Mouse (Mus musculus) liver, postnatal 0 days (tissue): ENCODE measurements at regions not wholly inside any gene's neighbourhood (a gene's known extent, or its start where the extent isn't known, plus 50 kb on each side); places are given as distances from the start of the nearest gene placed in this dataset.
A peak's percentile ranks its signal among the peaks of the same experiment; 100 is the strongest.

ENCODE experiments used
- ATAC-seq: fragments of 200-750 bp; cut with Nextera tagmentation; 2 replicates; pipeline ENCODE4 v1.8.0; 2017; ENCODE audit warnings: mild to moderate bottlenecking, moderate library complexity
- DNase-seq: peaks from one replicate; pipeline ENCODE4 v3.0.0-alpha.2; 2016
- H3K27ac ChIP-seq: fragments of 300-500 bp; sonication (generic); 2 replicates; pipeline ENCODE4 v1.5.1; 2014; ENCODE audit warnings: antibody characterized with exemption, moderate library complexity, mild to moderate bottlenecking, low read depth
- H3K27me3 ChIP-seq: fragments of 300-500 bp; sonication (generic); 2 replicates; pipeline ENCODE4 v1.6.1; 2014; ENCODE audit warnings: low read length, control low read depth, mixed read lengths; ENCODE audit not compliant: insufficient read depth
- H3K36me3 ChIP-seq: fragments of 300-500 bp; sonication (generic); replicated peaks from 2 replicates; pipeline ENCODE4 v1.6.1; 2014; ENCODE audit warnings: mild to moderate bottlenecking, control low read depth, low read length, moderate library complexity, mixed read lengths; ENCODE audit not compliant: insufficient read depth
- H3K4me1 ChIP-seq: fragments of 300-500 bp; sonication (generic); 2 replicates; pipeline ENCODE4 v1.6.1; 2014; ENCODE audit warnings: antibody characterized with exemption, mild to moderate bottlenecking, control low read depth; ENCODE audit not compliant: insufficient read depth
- H3K4me2 ChIP-seq: fragments of 300-500 bp; sonication (generic); 2 replicates; pipeline ENCODE4 v1.6.1; 2014; ENCODE audit warnings: low read depth, mild to moderate bottlenecking, low read length, moderate library complexity, mixed read lengths
- H3K4me3 ChIP-seq: fragments of 300-500 bp; sonication (generic); 2 replicates; pipeline ENCODE4 v1.5.1; 2014; ENCODE audit warnings: low read depth, low read length
- H3K9ac ChIP-seq: fragments of 300-500 bp; sonication (generic); replicated peaks from 2 replicates; pipeline ENCODE4 v1.6.1; 2014; ENCODE audit warnings: mild to moderate bottlenecking, moderate library complexity
- H3K9me3 ChIP-seq: fragments of 300-500 bp; sonication (generic); 2 replicates; pipeline ENCODE4 v1.6.1; 2016; ENCODE audit warnings: mild to moderate bottlenecking, control low read depth, low read length, mixed read lengths
- CTCF ChIP-seq: sonication (generic); IDR thresholded peaks from 2 replicates; pipeline ENCODE4 v1.5.1; 2016; ENCODE audit warnings: antibody characterized with exemption, low read depth
- EP300 ChIP-seq: IDR thresholded peaks from 2 replicates; pipeline ENCODE4 v1.6.1; 2016; ENCODE audit warnings: antibody characterized with exemption, low read depth, mild to moderate bottlenecking
- WGBS: fragments of 180-500 bp; shearing (Covaris S2); extraction: QIAGEN DNeasy Blood & Tissue Kit; methylation state at CpG from one replicate; pipeline ENCODE4 v1.1.7; 2014; ENCODE audit not compliant: insufficient replicate concordance; 5-methylcytosine and 5-hydroxymethylcytosine counted together

DNA sequence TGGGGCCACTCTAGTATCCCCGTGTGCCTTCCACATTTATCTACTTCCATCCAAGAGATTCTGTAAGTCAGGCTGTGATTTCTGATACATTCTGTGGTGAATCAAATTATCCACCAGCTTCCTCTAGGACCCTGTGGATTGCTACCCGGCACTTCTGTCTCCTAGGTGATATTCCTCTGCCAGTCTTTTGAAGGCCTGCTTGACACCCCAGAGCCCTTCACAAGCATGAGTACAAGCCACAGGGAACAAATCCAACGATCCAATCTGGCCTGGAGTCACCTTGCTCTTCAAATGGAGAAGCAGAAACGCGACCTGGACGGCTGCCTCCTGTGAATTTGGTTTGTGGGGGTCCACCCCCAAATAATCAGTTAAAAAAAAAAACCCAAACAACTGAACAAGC is 59.1 kb upstream of the Stx16 start:
- TF ChIP-seq EP300 (no peak), CTCF (no peak)
- H3K27ac ChIP-seq = no peak overlapping the region
- no peak overlapping the region for H3K9ac ChIP-seq
- H3K36me3 ChIP-seq = no peaks in the 10 kb centered on the region
- DNase-seq = no peak
- peaks cover 11% of the 10 kb centered on the region for H3K4me1 ChIP-seq
- no peak overlapping the region for H3K4me2 ChIP-seq
- 76% methylated on average over 6 of the region's 6 CpGs for WGBS
- no peaks in the 10 kb centered on the region for H3K9me3 ChIP-seq
- H3K27me3 ChIP-seq = no peaks in the 10 kb centered on the region
- no peak overlapping the region for H3K4me3 ChIP-seq
- ATAC-seq = no peak

DNA sequence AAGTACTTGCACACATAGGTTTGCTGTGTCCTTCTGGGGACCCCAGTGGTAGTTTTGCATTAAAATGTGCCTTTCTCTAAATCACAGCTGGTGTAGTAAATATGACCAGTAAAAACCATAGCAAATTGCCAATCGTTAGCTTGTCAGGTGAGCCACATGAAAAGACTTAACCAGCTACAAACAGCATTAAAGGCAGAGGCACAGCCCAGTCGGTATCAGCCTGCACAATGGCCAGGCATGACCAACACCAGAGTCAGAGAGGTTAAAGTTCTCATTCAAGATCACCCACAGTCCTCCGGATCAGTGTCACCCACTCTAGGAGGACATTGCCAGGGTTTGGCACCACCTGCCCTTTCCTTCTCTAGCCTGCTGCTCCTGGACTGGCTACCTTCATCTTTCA is 58.5 kb upstream of the Stx16 start:
- Histone ChIP-seq H3K4me1 (peaks cover 11% of the 10 kb centered on the region), H3K27ac (peak overlapping the region; percentile 44; the same call in 1 of the 2 replicates), H3K4me2 (no peak overlapping the region; the same call in 1 of the 2 replicates), H3K27me3 (no peaks in the 10 kb centered on the region), H3K9ac (no peak overlapping the region), H3K9me3 (no peaks in the 10 kb centered on the region), H3K4me3 (no peak overlapping the region), H3K36me3 (no peaks in the 10 kb centered on the region)
- no peak for TF ChIP-seq EP300
- TF ChIP-seq CTCF = no peak
- ATAC-seq (peak; percentile 6; the same call in 1 of the 2 replicates), DNase-seq (no peak)
- WGBS = 44% methylated on average over 3 of the region's 3 CpGs

DNA sequence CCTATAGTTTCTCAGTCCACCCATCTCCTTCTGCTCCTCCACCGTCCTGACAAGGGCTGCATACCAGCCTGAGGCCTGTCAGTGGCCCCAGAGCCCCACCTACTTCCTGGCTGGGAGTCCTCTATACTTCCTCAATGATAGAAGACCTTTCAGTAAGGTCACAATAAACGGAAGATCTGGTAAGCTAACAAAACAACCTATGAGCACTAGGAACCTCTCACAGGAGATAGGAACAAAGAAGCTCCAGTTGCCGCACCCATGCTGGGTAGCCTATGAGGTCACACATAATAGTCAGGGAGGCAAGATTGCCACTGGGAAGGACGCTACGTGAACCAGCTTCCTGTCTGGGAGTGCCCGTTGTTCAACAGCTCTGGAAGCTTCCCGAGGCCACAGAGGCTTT is 58.1 kb upstream of the Stx16 start:
- no peak overlapping the region for H3K9ac ChIP-seq
- H3K27ac ChIP-seq = peak overlapping the region; percentile 44
- H3K9me3 ChIP-seq = no peaks in the 10 kb centered on the region
- ATAC-seq = peak; percentile 69
- 30% methylated on average over 7 of the region's 7 CpGs for WGBS
- DNase-seq = peak; percentile 25
- H3K4me2 ChIP-seq = peak overlapping the region; percentile 24; the same call in 1 of the 2 replicates
- peaks cover 11% of the 10 kb centered on the region for H3K4me1 ChIP-seq
- H3K4me3 ChIP-seq = no peak overlapping the region
- no peaks in the 10 kb centered on the region for H3K36me3 ChIP-seq
- no peaks in the 10 kb centered on the region for H3K27me3 ChIP-seq
- no peak for TF ChIP-seq EP300
- TF ChIP-seq CTCF = no peak

DNA sequence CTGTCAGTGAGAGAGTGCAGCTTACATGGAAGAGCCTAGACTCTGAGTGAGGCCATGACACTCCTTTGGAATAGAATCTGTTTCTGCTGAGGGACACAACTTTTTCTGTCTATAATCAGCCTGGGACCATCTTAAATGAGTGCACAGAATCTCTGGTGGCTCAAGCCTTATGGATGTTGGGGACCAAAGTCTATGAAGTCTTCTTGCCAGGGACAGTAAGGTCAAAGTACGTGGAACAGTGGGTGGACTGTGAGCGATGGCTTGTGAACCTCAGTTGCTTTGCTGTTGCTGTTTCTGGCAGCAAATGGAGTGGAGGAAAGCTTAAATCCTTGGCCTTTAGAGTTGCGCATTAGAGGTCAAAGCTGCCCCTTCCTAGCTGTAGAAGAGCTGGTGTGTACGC is 57.1 kb upstream of the Stx16 start:
- no peaks in the 10 kb centered on the region for H3K36me3 ChIP-seq
- TF ChIP-seq CTCF (no peak), EP300 (no peak)
- no peak for DNase-seq
- no peak for ATAC-seq
- no peaks in the 10 kb centered on the region for H3K9me3 ChIP-seq
- H3K27ac ChIP-seq = no peak overlapping the region
- no peaks in the 10 kb centered on the region for H3K27me3 ChIP-seq
- 81% methylated on average over 4 of the region's 4 CpGs for WGBS
- peaks cover 11% of the 10 kb centered on the region for H3K4me1 ChIP-seq
- H3K4me3 ChIP-seq = no peak overlapping the region
- H3K9ac ChIP-seq = no peak overlapping the region
- no peak overlapping the region for H3K4me2 ChIP-seq

DNA sequence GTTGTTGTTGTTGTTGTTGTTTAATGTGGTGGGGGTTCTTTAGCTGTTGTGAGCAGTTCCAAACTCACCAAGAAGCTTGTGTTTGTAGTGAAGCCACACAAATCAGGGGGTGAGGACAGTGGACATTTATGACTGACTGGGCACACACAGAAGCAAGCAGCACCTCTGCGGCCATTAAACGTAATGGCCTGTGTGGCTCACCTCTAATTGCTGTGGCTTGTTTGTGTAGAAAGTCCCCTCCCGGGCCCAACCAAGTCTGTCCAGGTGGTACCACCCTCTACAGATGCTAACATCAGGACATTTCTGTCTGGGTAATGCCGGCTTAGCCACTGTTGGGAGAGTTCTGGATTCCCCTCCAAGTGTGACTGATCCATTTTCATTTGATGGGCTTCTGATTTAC is 56.1 kb upstream of the Stx16 start:
- ATAC-seq (no peak), DNase-seq (no peak)
- H3K36me3 ChIP-seq = no peaks in the 10 kb centered on the region
- H3K27ac ChIP-seq = no peak overlapping the region
- no peak overlapping the region for H3K9ac ChIP-seq
- H3K4me3 ChIP-seq = no peak overlapping the region
- TF ChIP-seq EP300 (no peak), CTCF (no peak)
- no peak overlapping the region for H3K4me2 ChIP-seq
- H3K9me3 ChIP-seq = no peaks in the 10 kb centered on the region
- no peaks in the 10 kb centered on the region for H3K27me3 ChIP-seq
- 75% methylated on average over 4 of the region's 4 CpGs for WGBS
- peaks cover 11% of the 10 kb centered on the region for H3K4me1 ChIP-seq

DNA sequence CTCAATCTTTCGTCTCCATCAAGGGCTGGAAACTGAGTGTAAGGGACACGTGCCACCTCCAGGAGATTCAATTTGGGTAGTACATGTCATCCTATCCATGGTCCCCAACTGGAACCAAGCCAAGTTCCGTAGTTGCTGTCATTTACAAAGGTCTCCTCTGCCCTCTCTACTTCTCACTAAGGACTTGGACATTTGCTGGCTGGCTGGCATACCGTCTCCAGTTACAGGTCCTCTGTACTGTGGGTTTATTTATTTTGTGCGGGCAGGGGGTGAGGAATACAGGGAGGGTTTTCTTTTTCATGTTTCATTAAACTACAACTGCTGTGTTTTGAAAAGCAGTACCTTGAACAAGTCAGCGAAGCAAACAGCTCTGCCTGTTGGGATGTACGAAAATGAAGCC is 55.7 kb upstream of the Stx16 start:
- H3K27me3 ChIP-seq = no peaks in the 10 kb centered on the region
- H3K4me3 ChIP-seq = no peak overlapping the region
- no peaks in the 10 kb centered on the region for H3K36me3 ChIP-seq
- H3K4me1 ChIP-seq = peaks cover 11% of the 10 kb centered on the region
- H3K27ac ChIP-seq = no peak overlapping the region
- H3K9me3 ChIP-seq = no peaks in the 10 kb centered on the region
- no peak overlapping the region for H3K9ac ChIP-seq
- DNase-seq (no peak), ATAC-seq (no peak)
- no peak overlapping the region for H3K4me2 ChIP-seq
- TF ChIP-seq EP300 = no peak
- TF ChIP-seq CTCF = no peak
- 74% methylated on average over 7 of the region's 7 CpGs for WGBS

DNA sequence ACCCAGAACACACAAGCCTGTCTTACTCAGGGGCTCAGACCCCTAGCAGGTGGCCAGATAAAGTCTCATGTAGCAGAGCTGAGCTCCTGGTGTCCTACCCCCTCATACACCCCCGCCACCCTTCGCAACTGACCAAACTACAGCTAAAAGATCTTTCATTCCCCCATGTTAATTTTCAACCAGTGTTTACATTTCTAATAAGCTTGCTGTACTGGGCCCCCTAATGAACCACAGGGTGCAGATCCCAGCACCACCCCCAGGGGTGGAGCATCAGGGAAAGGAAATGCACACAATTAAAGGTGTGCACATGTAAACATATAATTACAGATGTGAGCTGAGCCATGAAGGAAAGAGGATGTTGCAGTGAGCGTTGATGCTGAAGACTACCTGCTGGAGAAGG is 54.6 kb upstream of the Stx16 start:
- DNase-seq (no peak), ATAC-seq (no peak)
- TF ChIP-seq EP300 = no peak
- TF ChIP-seq CTCF = no peak
- H3K4me3 ChIP-seq = no peak overlapping the region
- H3K4me2 ChIP-seq = no peak overlapping the region
- peaks cover 9% of the 10 kb centered on the region for H3K4me1 ChIP-seq
- H3K27me3 ChIP-seq = no peaks in the 10 kb centered on the region
- no peaks in the 10 kb centered on the region for H3K9me3 ChIP-seq
- 67% methylated on average over 3 of the region's 3 CpGs for WGBS
- H3K27ac ChIP-seq = no peak overlapping the region
- no peak overlapping the region for H3K9ac ChIP-seq
- no peaks in the 10 kb centered on the region for H3K36me3 ChIP-seq
